Mouse (Mus musculus) neural tube, embryonic 11.5 days (tissue): ENCODE data around the gene Dus1l. TPM values are rescaled to one million over a fixed set of nuclear protein-coding genes. Genes with fewer than 3 reads are reported as not detected.
A peak's percentile ranks its signal among the peaks of the same experiment; 100 is the strongest.
"Not testable (repeated sequence)": the region's sequence is repeated elsewhere in the genome, so short reads cannot be mapped to it uniquely, and the experiment has no call there.

Experiments used
- ATAC-seq: fragments of 200-750 bp; cut with Nextera tagmentation; 2 replicates; pipeline ENCODE4 v1.8.0; 2017; ENCODE audit warnings: moderate number of reproducible peaks, mild to moderate bottlenecking, moderate TSS enrichment, moderate library complexity; ENCODE audit not compliant: insufficient read depth, low FRiP score, low TSS enrichment
- DNase-seq: peaks from one replicate; pipeline ENCODE4 v3.0.0-alpha.2; 2015; ENCODE audit warnings: low spot score
- H3K27ac ChIP-seq: fragments of 300-500 bp; sonication (generic); 2 replicates; pipeline ENCODE4 v1.5.1; 2014; ENCODE audit warnings: low read depth, mild to moderate bottlenecking, low read length
- H3K27me3 ChIP-seq: fragments of 300-500 bp; sonication (generic); 2 replicates; pipeline ENCODE4 v1.6.1; 2014; ENCODE audit warnings: mild to moderate bottlenecking, low read length, mixed read lengths; ENCODE audit not compliant: control insufficient read depth, insufficient read depth
- H3K36me3 ChIP-seq: fragments of 300-500 bp; sonication (generic); 2 replicates; pipeline ENCODE4 v1.6.1; 2014; ENCODE audit warnings: mild to moderate bottlenecking, low read length, moderate library complexity, mixed read lengths; ENCODE audit not compliant: control insufficient read depth, insufficient read depth
- H3K4me1 ChIP-seq: fragments of 300-500 bp; sonication (generic); 2 replicates; pipeline ENCODE4 v1.6.1; 2014; ENCODE audit warnings: low read length, mixed read lengths; ENCODE audit not compliant: control insufficient read depth, insufficient read depth
- H3K4me2 ChIP-seq: fragments of 300-500 bp; sonication (generic); 2 replicates; pipeline ENCODE4 v1.6.1; 2014; ENCODE audit warnings: low read depth, mild to moderate bottlenecking, moderate library complexity
- H3K4me3 ChIP-seq: fragments of 300-500 bp; sonication (generic); 2 replicates; pipeline ENCODE4 v1.5.1; 2014; ENCODE audit warnings: low read depth, low read length
- H3K9ac ChIP-seq: fragments of 300-500 bp; sonication (generic); 2 replicates; pipeline ENCODE4 v1.6.1; 2014; ENCODE audit warnings: mild to moderate bottlenecking, low read length
- H3K9me3 ChIP-seq: fragments of 300-500 bp; sonication (generic); 2 replicates; pipeline ENCODE4 v1.6.1; 2016; ENCODE audit warnings: low read length; ENCODE audit not compliant: control insufficient read depth
- WGBS: fragments of 180-500 bp; shearing (Covaris S2); extraction: QIAGEN DNeasy Blood & Tissue Kit; methylation state at CpG from one replicate; pipeline ENCODE4 v1.1.7; 2014; 5-methylcytosine and 5-hydroxymethylcytosine counted together
- polyA plus RNA-seq: library from polyadenylated mRNA; unstranded; fragments of >200 nt; fragmentation: Nextera tagmentation; extraction: Ambion mirVana; gene quantifications from 2 replicates; pipeline ENCODE4 v1.2.1, GENCODE M21; 2014

Dus1l gene
- 83.4 and 84.7 TPM in 2 replicates for polyA plus RNA-seq

- Histone ChIP-seq H3K4me3 (peak within 1 kb of the TSS; percentile 99), H3K4me1 (peaks cover 7% of the 10 kb centered on the region), H3K9ac (peak within 1 kb of the TSS; percentile 87), H3K4me2 (peak within 1 kb of the TSS; percentile 97), H3K9me3 (no peaks in the 10 kb centered on the region), H3K27ac (peak within 1 kb of the TSS; percentile 73; the same call in 1 of the 2 replicates), H3K36me3 (peaks cover 20% of the 10 kb centered on the region), H3K27me3 (no peaks in the 10 kb centered on the region)
- ATAC-seq (peak; percentile 86), DNase-seq (peak; percentile 98)
- 3% methylated on average over 59 of the region's 59 CpGs for WGBS
Measured at GRCm38 (mm10) chr11:120795756-120796613, at the start of gene Dus1l. Dus1l (minus strand) TSS chr11:120796403.

DNA sequence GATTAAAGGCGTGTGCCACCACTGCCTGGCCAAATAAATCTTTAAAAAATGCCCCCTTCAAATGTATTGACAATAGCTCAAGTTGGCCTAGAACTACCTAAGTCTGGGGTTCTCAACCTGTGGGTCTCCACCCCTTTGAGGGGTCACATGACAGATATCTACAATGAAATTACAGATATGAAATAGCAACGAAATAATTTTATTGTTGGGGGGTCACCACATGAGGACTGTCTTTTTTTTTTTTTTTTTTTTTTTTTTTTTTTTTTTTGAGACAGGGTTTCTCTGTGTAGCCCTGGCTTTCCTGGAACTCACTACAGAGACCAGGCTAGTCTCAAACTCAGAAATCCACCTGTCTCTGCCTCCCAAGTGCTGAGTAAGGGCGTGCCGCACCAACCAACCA is 48.1 kb upstream of the Dus1l start:
- H3K36me3 ChIP-seq = no peaks in the 10 kb centered on the region
- no peaks in the 10 kb centered on the region for H3K9me3 ChIP-seq
- no peak for DNase-seq
- H3K27me3 ChIP-seq = no peaks in the 10 kb centered on the region
- no peak overlapping the region for H3K9ac ChIP-seq
- no peak overlapping the region for H3K4me2 ChIP-seq
- whole genome bisulfite sequencing = 86% methylated on average over 4 of the region's 4 CpGs
- H3K4me3 ChIP-seq = no peak overlapping the region
- no peak overlapping the region for H3K27ac ChIP-seq
- H3K4me1 ChIP-seq = no peaks in the 10 kb centered on the region
- no peak for ATAC-seq

GRCm38 (mm10) chr11:120833555-120834280 is 37.5 kb upstream of the Dus1l start:
- WGBS = 71% methylated on average over 8 of the region's 8 CpGs
- DNase-seq = no peak

GRCm38 (mm10) chr11:120832962-120833361 is 36.8 kb upstream of the Dus1l start:
- H3K27me3 ChIP-seq, DNase-seq, H3K4me2 ChIP-seq, H3K4me1 ChIP-seq, H3K36me3 ChIP-seq, ATAC-seq, H3K4me3 ChIP-seq, H3K9me3 ChIP-seq, H3K9ac ChIP-seq: not testable (repeated sequence)
- 0 out of 2 replicates have a peak overlapping the region, but pooled peaks have one; percentile 39 for H3K27ac ChIP-seq
- 90% methylated on average over 5 of the region's 5 CpGs for WGBS

More at GRCm38 (mm10) chr11:120833555-120834280, 37.5 kb upstream of the Dus1l start:
- no peaks in the 10 kb centered on the region for H3K9me3 ChIP-seq
- H3K27ac ChIP-seq = 0 out of 2 replicates have a peak overlapping the region, but pooled peaks have one; percentile 39
- no peaks in the 10 kb centered on the region for H3K36me3 ChIP-seq
- H3K4me3 ChIP-seq = no peak overlapping the region
- 0 out of 2 replicates have a peak, but pooled peaks have one; percentile 27 for ATAC-seq
- H3K27me3 ChIP-seq = no peaks in the 10 kb centered on the region
- H3K9ac ChIP-seq = no peak overlapping the region
- H3K4me1 ChIP-seq = no peaks in the 10 kb centered on the region
- no peak overlapping the region for H3K4me2 ChIP-seq

GRCm38 (mm10) chr11:120831659-120832440 is 35.6 kb upstream of the Dus1l start:
- H3K4me1 ChIP-seq = no peaks in the 10 kb centered on the region
- H3K4me2 ChIP-seq = no peak overlapping the region
- H3K9ac ChIP-seq = no peak overlapping the region
- ATAC-seq (no peak), DNase-seq (no peak)
- H3K36me3 ChIP-seq = no peaks in the 10 kb centered on the region
- 79% methylated on average over 3 of the region's 3 CpGs for WGBS
- no peaks in the 10 kb centered on the region for H3K27me3 ChIP-seq
- H3K9me3 ChIP-seq = no peaks in the 10 kb centered on the region
- H3K27ac ChIP-seq = no peak overlapping the region
- no peak overlapping the region for H3K4me3 ChIP-seq

GRCm38 (mm10) chr11:120830686-120831085 is 34.5 kb upstream of the Dus1l start:
- no peak for DNase-seq
- no peak overlapping the region for H3K9ac ChIP-seq
- 83% methylated on average over 12 of the region's 12 CpGs for WGBS
- H3K27ac ChIP-seq = no peak overlapping the region
- no peaks in the 10 kb centered on the region for H3K36me3 ChIP-seq
- H3K27me3 ChIP-seq = no peaks in the 10 kb centered on the region
- no peak for ATAC-seq
- H3K4me2 ChIP-seq = no peak overlapping the region
- no peak overlapping the region for H3K4me3 ChIP-seq
- no peaks in the 10 kb centered on the region for H3K9me3 ChIP-seq
- peaks cover 3% of the 10 kb centered on the region for H3K4me1 ChIP-seq

- Histone ChIP-seq H3K4me1 (peaks cover 10% of the 10 kb centered on the region), H3K9ac (no peak overlapping the region)
- no peak for DNase-seq
Measured at GRCm38 (mm10) chr11:120829757-120830532, 33.7 kb upstream of the Dus1l start.

DNA sequence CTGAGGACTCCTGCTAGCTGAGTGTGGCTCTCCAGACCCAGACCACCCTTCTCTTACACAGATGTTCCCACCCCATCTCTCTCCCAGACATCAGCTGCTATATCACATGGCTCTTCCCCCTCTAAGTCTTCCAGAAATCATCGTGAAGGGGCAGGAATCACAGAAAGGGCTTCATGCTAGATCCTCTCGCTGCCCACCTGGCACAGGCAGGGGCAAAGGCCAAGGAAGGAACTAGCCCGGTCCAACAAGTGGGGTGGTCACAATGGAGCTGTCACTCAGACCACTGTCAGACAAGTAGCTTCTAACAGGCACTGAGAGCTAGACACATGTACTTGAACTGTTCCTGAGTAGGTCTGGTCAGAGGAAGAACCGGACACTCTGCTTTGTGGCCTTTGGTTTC is 32.2 kb upstream of the Dus1l start:
- WGBS = 83% methylated on average over 4 of the region's 4 CpGs
- Histone ChIP-seq H3K27ac (no peak overlapping the region), H3K9ac (peak overlapping the region; percentile 14; the same call in 1 of the 2 replicates), H3K4me1 (peaks cover 10% of the 10 kb centered on the region), H3K4me2 (no peak overlapping the region), H3K27me3 (no peaks in the 10 kb centered on the region), H3K4me3 (no peak overlapping the region), H3K36me3 (no peaks in the 10 kb centered on the region), H3K9me3 (no peaks in the 10 kb centered on the region)
- ATAC-seq (no peak), DNase-seq (no peak)

More at GRCm38 (mm10) chr11:120829757-120830532, 33.7 kb upstream of the Dus1l start:
- H3K9me3 ChIP-seq = no peaks in the 10 kb centered on the region
- H3K27me3 ChIP-seq = no peaks in the 10 kb centered on the region
- no peak overlapping the region for H3K27ac ChIP-seq
- no peak for ATAC-seq
- no peak overlapping the region for H3K4me2 ChIP-seq
- 88% methylated on average over 10 of the region's 10 CpGs for WGBS
- no peak overlapping the region for H3K4me3 ChIP-seq
- H3K36me3 ChIP-seq = no peaks in the 10 kb centered on the region
